Mouse (Mus musculus) G1E (cell line): ENCODE measurements around the gene Hyal3. TPM values are rescaled to one million over a fixed set of nuclear protein-coding genes. Genes with fewer than 3 reads are reported as not detected.

Experiments used
- ATAC-seq: 2 replicates; pipeline ENCODE4 v1.8.0; 2016; ENCODE audit warnings: mild to moderate bottlenecking; ENCODE audit not compliant: insufficient number of reproducible peaks, poor library complexity, low FRiP score, severe bottlenecking; ENCODE audit errors: extremely low read depth
- DNase-seq: peaks from one replicate; pipeline ENCODE4 v3.0.0; 2012; ENCODE audit warnings: low spot score
- H3K27me3 ChIP-seq: 2 replicates; pipeline ENCODE4 v1.6.1; 2012; ENCODE audit warnings: mild to moderate bottlenecking, low read length, inconsistent platforms; ENCODE audit not compliant: insufficient read depth
- H3K36me3 ChIP-seq: replicated peaks from 2 replicates; pipeline ENCODE3; 2012; ENCODE audit warnings: mild to moderate bottlenecking, inconsistent platforms
- H3K4me1 ChIP-seq: 2 replicates; pipeline ENCODE4 v1.6.1; 2012; ENCODE audit warnings: low read depth, low read length, inconsistent platforms, mixed read lengths; ENCODE audit not compliant: insufficient read depth
- H3K4me3 ChIP-seq: 2 replicates; pipeline ENCODE4 v1.5.1; 2012; ENCODE audit warnings: low read depth, mild to moderate bottlenecking, inconsistent platforms, low read length, moderate library complexity, mixed read lengths
- H3K9me3 ChIP-seq: replicated peaks from 2 replicates; pipeline ENCODE4 v1.6.1; 2012; ENCODE audit warnings: inconsistent platforms
- CTCF ChIP-seq: IDR thresholded peaks from 2 replicates; pipeline ENCODE4 v1.5.1; 2012; ENCODE audit warnings: low read depth, low read length, inconsistent platforms, mixed read lengths
- GATA1 ChIP-seq: IDR thresholded peaks from 2 replicates; pipeline ENCODE4 v1.6.1; 2012; ENCODE audit warnings: borderline replicate concordance, low read length, inconsistent platforms, mixed read lengths
- GATA2 ChIP-seq: IDR thresholded peaks from 2 replicates; pipeline ENCODE4 v1.6.1; 2012; ENCODE audit warnings: low read depth, low read length, inconsistent platforms, borderline replicate concordance
- POLR2AphosphoS5 ChIP-seq: IDR thresholded peaks from 2 replicates; pipeline ENCODE4 v1.6.1; 2012; ENCODE audit warnings: low read depth, low read length, inconsistent platforms; ENCODE audit not compliant: insufficient replicate concordance
- TAL1 ChIP-seq: conservative IDR thresholded peaks from 2 replicates; pipeline ENCODE4 v1.6.1; 2012; ENCODE audit warnings: low read depth, low read length, inconsistent platforms, mixed read lengths
- polyA plus RNA-seq: library from polyadenylated mRNA; stranded (reverse); fragments of >175 nt; gene quantifications from 2 replicates; pipeline ENCODE4 v1.2.3, GENCODE M21; 2012
- total RNA-seq, 2 experiments: library from RNA; stranded (forward) in 1 of 2; stranded (reverse) in 1 of 2; fragments of 200-1000 nt in 1 of 2; fragments of >200 nt in 1 of 2; fragmentation: Nextera tagmentation in 1 of 2; gene quantifications; 2 replicates each; pipeline ENCODE4 v1.2.3; 2014 to 2017

The Hyal3 gene
- total and polyA plus RNA-seq, 3 experiments, result 0.53 to 4.6 (median 1.4) TPM

GRCm38 (mm10) chr9:107594281-107595062, 13.9 kb downstream of the Hyal3 start:
- Histone ChIP-seq H3K4me1 (peaks cover 51% of the 10 kb centered on the region), H3K27me3 (peaks cover 18% of the 10 kb centered on the region), H3K4me3 (no peak overlapping the region), H3K9me3 (no peaks in the 10 kb centered on the region), H3K36me3 (peaks cover 69% of the 10 kb centered on the region)
- DNase-seq (no peak), ATAC-seq (no peak)
- TF ChIP-seq CTCF, result no peak
- TF ChIP-seq TAL1, result no peak
- no peak for TF ChIP-seq GATA1
- no peak for TF ChIP-seq POLR2AphosphoS5
- TF ChIP-seq GATA2, result no peak

DNA sequence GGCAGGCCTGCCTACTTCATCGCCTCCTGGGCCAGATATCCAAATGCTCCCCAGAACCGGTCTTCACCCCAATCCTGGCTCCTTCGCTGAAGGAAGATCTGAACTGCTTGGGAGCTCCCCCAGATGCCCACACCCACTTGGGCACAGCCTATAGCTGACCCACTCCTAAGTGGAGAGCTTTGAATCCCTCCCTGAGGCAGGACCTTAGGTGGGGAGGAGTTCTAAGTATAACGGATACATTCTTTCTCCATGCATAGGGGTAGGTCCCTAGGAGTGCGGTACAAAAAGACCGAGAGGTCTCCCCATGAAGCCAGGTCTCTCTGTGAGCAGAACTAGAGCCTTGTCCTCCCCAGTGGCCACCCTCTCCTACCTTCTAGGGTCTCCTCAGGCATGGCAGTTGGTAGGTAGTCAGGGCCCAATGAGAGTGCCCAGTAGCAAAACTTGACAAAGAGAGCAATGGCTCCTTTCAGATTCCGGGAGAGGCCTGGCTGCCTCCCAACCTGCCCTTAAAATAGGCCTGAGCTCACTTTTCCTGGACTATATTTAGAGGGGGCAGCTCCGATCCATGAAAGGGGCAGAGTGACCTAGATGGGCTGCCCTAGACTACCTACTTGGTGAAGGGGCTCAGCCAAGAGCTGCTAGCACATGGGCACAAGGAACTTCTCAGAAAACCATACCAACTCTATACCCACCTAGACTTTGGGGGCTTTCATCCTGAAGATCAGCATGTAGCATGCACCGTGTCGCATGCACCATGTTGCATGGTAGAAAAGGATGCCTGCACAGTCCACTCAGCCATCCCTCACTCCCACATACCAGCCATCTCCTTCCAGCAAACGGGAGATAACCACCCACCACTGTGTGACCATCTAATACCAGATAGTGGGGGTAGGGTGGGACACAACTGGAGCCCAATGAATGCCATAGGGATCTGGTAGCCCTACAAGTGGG, 16.3 kb downstream of the Hyal3 start:
- peaks cover 47% of the 10 kb centered on the region for H3K4me1 ChIP-seq
- no peak for ATAC-seq

GRCm38 (mm10) chr9:107598385-107598784, 17.8 kb downstream of the Hyal3 start:
- TF ChIP-seq CTCF, result no peak
- no peak for TF ChIP-seq POLR2AphosphoS5
- no peak for TF ChIP-seq TAL1
- TF ChIP-seq GATA1, result no peak
- no peak for TF ChIP-seq GATA2
- peaks cover 29% of the 10 kb centered on the region for H3K36me3 ChIP-seq
- DNase-seq (no peak), ATAC-seq (no peak)
- H3K27me3 ChIP-seq, result peaks cover 50% of the 10 kb centered on the region
- H3K4me3 ChIP-seq, result no peak overlapping the region
- H3K9me3 ChIP-seq, result no peaks in the 10 kb centered on the region
- H3K4me1 ChIP-seq, result peaks cover 48% of the 10 kb centered on the region

More for the DNA sequence above, 16.3 kb downstream of the Hyal3 start:
- Histone ChIP-seq H3K4me3 (no peak overlapping the region), H3K27me3 (peaks cover 42% of the 10 kb centered on the region), H3K36me3 (peaks cover 44% of the 10 kb centered on the region), H3K9me3 (no peaks in the 10 kb centered on the region)
- DNase-seq, result no peak
- TF ChIP-seq POLR2AphosphoS5 (no peak), CTCF (no peak), GATA2 (no peak), GATA1 (no peak), TAL1 (no peak)

GRCm38 (mm10) chr9:107599433-107599832, 18.8 kb downstream of the Hyal3 start:
- ATAC-seq (no peak), DNase-seq (no peak)
- TF ChIP-seq CTCF, result no peak
- TF ChIP-seq GATA1, result no peak
- no peak for TF ChIP-seq POLR2AphosphoS5
- no peak for TF ChIP-seq TAL1
- no peak for TF ChIP-seq GATA2
- Histone ChIP-seq H3K9me3 (no peaks in the 10 kb centered on the region), H3K27me3 (peaks cover 60% of the 10 kb centered on the region), H3K4me3 (no peak overlapping the region), H3K36me3 (peaks cover 19% of the 10 kb centered on the region), H3K4me1 (peaks cover 39% of the 10 kb centered on the region)

DNA sequence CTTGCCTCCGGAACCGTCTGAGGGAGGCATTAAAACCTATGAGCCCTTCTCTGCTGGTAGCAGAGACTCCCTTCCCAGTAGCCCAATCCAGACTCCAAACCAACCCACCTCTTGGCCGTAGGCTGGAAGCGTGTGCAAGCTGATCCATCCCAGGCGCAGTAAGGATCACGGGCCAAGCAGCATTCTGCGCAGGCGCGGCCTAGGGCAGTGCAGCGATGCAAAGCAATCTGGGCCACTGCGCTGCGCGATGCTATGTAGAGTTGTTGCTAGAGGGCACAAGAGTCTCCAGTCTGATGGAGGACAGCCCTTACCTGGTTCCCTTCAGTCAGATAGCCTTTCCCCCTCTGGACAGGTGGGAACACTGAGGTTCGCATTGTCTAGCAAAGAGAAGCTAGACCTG, 19.2 kb downstream of the Hyal3 start:
- H3K36me3 ChIP-seq, result peaks cover 15% of the 10 kb centered on the region
- TF ChIP-seq TAL1, result no peak
- TF ChIP-seq POLR2AphosphoS5, result no peak
- no peak for TF ChIP-seq GATA2
- TF ChIP-seq CTCF, result no peak
- no peak for TF ChIP-seq GATA1
- DNase-seq (no peak), ATAC-seq (no peak)
- H3K27me3 ChIP-seq, result peaks cover 62% of the 10 kb centered on the region
- H3K4me1 ChIP-seq, result peaks cover 42% of the 10 kb centered on the region
- no peaks in the 10 kb centered on the region for H3K9me3 ChIP-seq
- no peak overlapping the region for H3K4me3 ChIP-seq

- no peaks in the 10 kb centered on the region for H3K9me3 ChIP-seq
- no peak overlapping the region for H3K4me3 ChIP-seq
- ATAC-seq (no peak), DNase-seq (no peak)
- peaks cover 48% of the 10 kb centered on the region for H3K4me1 ChIP-seq
- H3K36me3 ChIP-seq, result peaks cover 7% of the 10 kb centered on the region
- peaks cover 71% of the 10 kb centered on the region for H3K27me3 ChIP-seq
- TF ChIP-seq POLR2AphosphoS5, result no peak
- no peak for TF ChIP-seq GATA1
- no peak for TF ChIP-seq GATA2
- TF ChIP-seq CTCF, result 0 out of 2 replicates have a peak, but pooled peaks have one; percentile 2
- TF ChIP-seq TAL1, result no peak
Measured at GRCm38 (mm10) chr9:107600745-107601144, 20.1 kb downstream of the Hyal3 start.
